In genomic region chr14:30869391-30869801, GRCm38 (mm10) we compare ENCODE assay signal across 9 mouse cellular contexts. TPM values are rescaled to one million over a fixed set of nuclear protein-coding genes. Genes with fewer than 3 reads are reported as not detected.
DNase-seq lines count a peak whose midpoint lies in the region; ATAC-seq and TF ChIP-seq lines count a peak whose summit lies in the region.
"Had no signal": no experiment of that assay in that cellular context is flagged by ENCODE, and none has a peak within 500 bp of the region (broad histone marks: within the 10 kb centered on the region; RNA-seq: fewer than 3 reads in every experiment).

No protein-coding gene starts in this region.

- no peaks in the 10 kb centered on the region for H3K27me3 ChIP-seq in intestine, embryonic 14.5 days (replicated peaks; ENCODE audit: control insufficient read depth, insufficient read depth, low read length)
- no peaks in the 10 kb centered on the region for H3K27me3 ChIP-seq in lung, postnatal 0 days (replicated peaks; ENCODE audit: insufficient read depth, low read length)
- no peaks in the 10 kb centered on the region for H3K27me3 ChIP-seq in forebrain, embryonic 13.5 days
- H3K27me3 ChIP-seq: forebrain, embryonic 15.5 days had no signal

- ATAC-seq in intestine, embryonic 14.5 days (replicated peaks; ENCODE audit: low FRiP score, low TSS enrichment, low read depth) = no peak
- ATAC-seq in lung, postnatal 0 days = peak; percentile 55
- ATAC-seq in forebrain, embryonic 13.5 days = no peak
- ATAC-seq: forebrain, embryonic 15.5 days had no signal

- H3K9ac ChIP-seq in intestine, embryonic 14.5 days (ENCODE audit: low read length) = no peak overlapping the region
- H3K9ac ChIP-seq in lung, postnatal 0 days (replicated peaks; ENCODE audit: low read depth) = no peak overlapping the region
- H3K9ac ChIP-seq in forebrain, embryonic 13.5 days = no peak overlapping the region
- H3K9ac ChIP-seq: forebrain, embryonic 15.5 days had no signal

- H3K4me1 ChIP-seq in brown adipose tissue, adult 24 weeks (ENCODE audit: control insufficient read depth, insufficient read depth, insufficient read length, low read length) = peaks cover 18% of the 10 kb centered on the region
- H3K4me1 ChIP-seq in intestine, embryonic 14.5 days (replicated peaks; ENCODE audit: control insufficient read depth, insufficient read depth, low read length) = 0 out of 2 replicates have a peak, but pooled peaks cover 5% of the 10 kb centered on the region
- peaks cover 12% of the 10 kb centered on the region for H3K4me1 ChIP-seq in lung, postnatal 0 days (ENCODE audit: insufficient read depth, low read depth, low read length)
- no peaks in the 10 kb centered on the region for H3K4me1 ChIP-seq in forebrain, embryonic 13.5 days
- H3K4me1 ChIP-seq: forebrain, embryonic 15.5 days had no signal

- no peaks in the 10 kb centered on the region for H3K9me3 ChIP-seq in intestine, embryonic 14.5 days (ENCODE audit: control insufficient read depth, low read length)
- H3K9me3 ChIP-seq in lung, postnatal 0 days (ENCODE audit: low read length) = no peaks in the 10 kb centered on the region
- no peaks in the 10 kb centered on the region for H3K9me3 ChIP-seq in forebrain, embryonic 13.5 days (replicated peaks)
- H3K9me3 ChIP-seq: forebrain, embryonic 15.5 days had no signal

- H3K36me3 ChIP-seq in intestine, embryonic 14.5 days (ENCODE audit: control insufficient read depth, insufficient read depth, low read length) = peaks cover 28% of the 10 kb centered on the region
- H3K36me3 ChIP-seq in lung, postnatal 0 days (ENCODE audit: insufficient read depth, low read length) = 0 out of 2 replicates have a peak, but pooled peaks cover 4% of the 10 kb centered on the region
- H3K36me3 ChIP-seq in forebrain, embryonic 13.5 days (ENCODE audit: poor library complexity, severe bottlenecking) = peaks cover 50% of the 10 kb centered on the region

- peak overlapping the region; percentile 84 for H3K27ac ChIP-seq in brown adipose tissue, adult 24 weeks (replicated peaks; ENCODE audit: low read depth, low read length)
- peak overlapping the region; percentile 58; the same call in 1 of the 2 replicates for H3K27ac ChIP-seq in intestine, embryonic 14.5 days (ENCODE audit: low read depth)
- H3K27ac ChIP-seq in lung, postnatal 0 days (ENCODE audit: low read length) = peak overlapping the region; percentile 88
- no peak overlapping the region for H3K27ac ChIP-seq in forebrain, embryonic 13.5 days
- H3K27ac ChIP-seq: forebrain, embryonic 15.5 days had no signal

- H3K4me2 ChIP-seq in intestine, embryonic 14.5 days (ENCODE audit: low read length) = no peak overlapping the region
- no peak overlapping the region for H3K4me2 ChIP-seq in lung, postnatal 0 days (replicated peaks; ENCODE audit: low read depth, low read length)
- H3K4me2 ChIP-seq in forebrain, embryonic 13.5 days = no peak overlapping the region
- H3K4me2 ChIP-seq: forebrain, embryonic 15.5 days had no signal

- TF ChIP-seq EP300 in lung, postnatal 0 days (IDR thresholded peaks at IDR 0.05) = no peak

- TF ChIP-seq CTCF in lung, postnatal 0 days (IDR thresholded peaks at IDR 0.05) = peak; percentile 15; the same call in 1 of the 2 replicates

- H3K4me3 ChIP-seq in brown adipose tissue, adult 24 weeks (ENCODE audit: insufficient read depth, low read depth, low read length) = no peak overlapping the region
- no peak overlapping the region for H3K4me3 ChIP-seq in intestine, embryonic 14.5 days (ENCODE audit: low read depth, low read length)
- H3K4me3 ChIP-seq in lung, postnatal 0 days (ENCODE audit: low read depth, low read length) = no peak overlapping the region
- H3K4me3 ChIP-seq in forebrain, embryonic 13.5 days = no peak overlapping the region
- H3K4me3 ChIP-seq: forebrain, embryonic 15.5 days had no signal

- WGBS in intestine, embryonic 14.5 days = 81% methylated on average over 8 of the region's 8 CpGs
- 71% methylated on average over 8 of the region's 8 CpGs for WGBS in lung, postnatal 0 days
- 88% methylated on average over 8 of the region's 8 CpGs for WGBS in forebrain, embryonic 13.5 days

- peak; percentile 26 for DNase-seq in gastrocnemius, postnatal 10 days
- no peak for DNase-seq in intestine, embryonic 14.5 days (ENCODE audit: low spot score)
- peak; percentile 78 for DNase-seq in lung, postnatal 0 days (ENCODE audit: low spot score)
- DNase-seq in layer of hippocampus, postnatal 10 days (ENCODE audit: low spot score in 2 of 2) = no peak
- no peak for DNase-seq in right cerebral cortex, postnatal 14 days
- DNase-seq: layer of hippocampus, postnatal 36 days had no signal

RNA-seq across cellular contexts. Expression of gene Mustn1, which starts 9.6 kb away (rescaled TPM):
- polyA plus RNA-seq in brown adipose tissue, adult 24 weeks (2012; ENCODE audit: insufficient read depth, insufficient read length, missing spikeins) = 6.8 and 12.9 TPM in 2 replicates
- total RNA-seq in gastrocnemius, postnatal 10 days (2021) = 100 to 1,000 TPM in 1 of 2 experiments, 10 to 100 TPM in 1; 91.8 to 112 TPM
- 6.6 TPM in 2 replicates for polyA plus RNA-seq in intestine, embryonic 14.5 days (2014; fragmentation: Nextera tagmentation; extraction: Ambion mirVana)
- polyA plus RNA-seq in lung, postnatal 0 days (2015; fragmentation: Nextera tagmentation; extraction: Ambion mirVana) = 30.5 and 36.6 TPM in 2 replicates
- polyA plus RNA-seq in forebrain, embryonic 13.5 days (2015; fragmentation: Nextera tagmentation; extraction: Ambion mirVana) = 0.44 and 0.47 TPM in 2 replicates
- 1 to 10 TPM; 2.4 to 2.7 TPM for total RNA-seq in layer of hippocampus, postnatal 10 days (2021)

RNA-seq across cellular contexts. Expression of gene Itih4, which starts 16.9 kb away (rescaled TPM):
- 0.96 and 1.3 TPM in 2 replicates for polyA plus RNA-seq in brown adipose tissue, adult 24 weeks (2012; ENCODE audit: insufficient read depth, insufficient read length, missing spikeins)
- total RNA-seq in gastrocnemius, postnatal 10 days (2021) = 1 to 10 TPM in 1 of 2 experiments, under 1 TPM in 1; 0.31 to 1.0 TPM
- polyA plus RNA-seq in intestine, embryonic 14.5 days (2014; fragmentation: Nextera tagmentation; extraction: Ambion mirVana) = 0.05 TPM in 1 of 2 replicates, not detected in the other
- polyA plus RNA-seq in lung, postnatal 0 days (2015; fragmentation: Nextera tagmentation; extraction: Ambion mirVana) = 6.7 and 7.9 TPM in 2 replicates
- polyA plus RNA-seq in forebrain, embryonic 13.5 days (2015; fragmentation: Nextera tagmentation; extraction: Ambion mirVana) = 0.16 TPM in 1 of 2 replicates, not detected in the other
- total RNA-seq in layer of hippocampus, postnatal 10 days (2021) = under 1 TPM in 1 of 2 experiments, not detected in 1; 0.37 TPM
- total RNA-seq: layer of hippocampus, postnatal 36 days had no signal
- polyA plus RNA-seq: forebrain, embryonic 15.5 days had no signal

RNA-seq across cellular contexts. Expression of gene Tmem110, which starts 44.0 kb away (rescaled TPM):
- polyA plus RNA-seq in brown adipose tissue, adult 24 weeks (2012; ENCODE audit: insufficient read depth, insufficient read length, missing spikeins) = 37.1 and 40.5 TPM in 2 replicates
- total RNA-seq in gastrocnemius, postnatal 10 days (2021) = 10 to 100 TPM; 10.2 to 15.2 TPM
- polyA plus RNA-seq in intestine, embryonic 14.5 days (2014; fragmentation: Nextera tagmentation; extraction: Ambion mirVana) = 24.9 and 29.7 TPM in 2 replicates
- 41.7 and 44.7 TPM in 2 replicates for polyA plus RNA-seq in lung, postnatal 0 days (2015; fragmentation: Nextera tagmentation; extraction: Ambion mirVana)
- polyA plus RNA-seq in forebrain, embryonic 13.5 days (2015; fragmentation: Nextera tagmentation; extraction: Ambion mirVana) = 13.2 and 15.6 TPM in 2 replicates
- total RNA-seq in layer of hippocampus, postnatal 10 days (2021) = 10 to 100 TPM; 18.2 to 31.3 TPM

RNA-seq across cellular contexts. Expression of gene Itih3, which starts 54.2 kb away (rescaled TPM):
- 0.55 TPM in 1 of 2 replicates, not detected in the other for polyA plus RNA-seq in brown adipose tissue, adult 24 weeks (2012; ENCODE audit: insufficient read depth, insufficient read length, missing spikeins)
- under 1 TPM; 0.28 to 0.93 TPM for total RNA-seq in gastrocnemius, postnatal 10 days (2021)
- polyA plus RNA-seq in intestine, embryonic 14.5 days (2014; fragmentation: Nextera tagmentation; extraction: Ambion mirVana) = 0.52 and 0.87 TPM in 2 replicates
- polyA plus RNA-seq in lung, postnatal 0 days (2015; fragmentation: Nextera tagmentation; extraction: Ambion mirVana) = 2.2 and 2.5 TPM in 2 replicates
- polyA plus RNA-seq in forebrain, embryonic 13.5 days (2015; fragmentation: Nextera tagmentation; extraction: Ambion mirVana) = 0.18 and 0.35 TPM in 2 replicates
- total RNA-seq in layer of hippocampus, postnatal 10 days (2021) = 1 to 10 TPM; 8.8 to 8.9 TPM

Comparison
In these comparisons a context has a peak if more than half of its experiments do, and no peak if none do; other contexts are left out.
1. DNase-seq: peak in gastrocnemius, postnatal 10 days (single experiment) and lung, postnatal 0 days (single experiment); none in intestine, embryonic 14.5 days (single experiment), layer of hippocampus, postnatal 10 days (0 of 2) and right cerebral cortex, postnatal 14 days (single experiment).